Mouse (Mus musculus) embryonic facial prominence, embryonic 10.5 days (tissue): Measurements from ENCODE around the gene Celf1. TPM values are rescaled to one million over a fixed set of nuclear protein-coding genes. Genes with fewer than 3 reads are reported as not detected.
A peak's percentile ranks its signal among the peaks of the same experiment; 100 is the strongest.
"Not testable (repeated sequence)": the region's sequence is repeated elsewhere in the genome, so short reads cannot be mapped to it uniquely, and the experiment has no call there.

Experiments
- DNase-seq: peaks from one replicate; pipeline ENCODE4 v3.0.0-alpha.2; 2017; ENCODE audit warnings: low spot score
- H3K27ac ChIP-seq: fragments of 300-500 bp; sonication (generic); replicated peaks from 2 replicates; pipeline ENCODE4 v1.5.1; 2016; ENCODE audit warnings: mild to moderate bottlenecking
- H3K27me3 ChIP-seq: fragments of 300-500 bp; sonication (generic); replicated peaks from 2 replicates; pipeline ENCODE4 v1.6.1; 2016; ENCODE audit warnings: low read depth, mild to moderate bottlenecking; ENCODE audit not compliant: poor library complexity, severe bottlenecking
- H3K36me3 ChIP-seq: fragments of 300-500 bp; sonication (generic); replicated peaks from 2 replicates; pipeline ENCODE4 v1.6.1; 2016; ENCODE audit warnings: mild to moderate bottlenecking, moderate library complexity
- H3K4me1 ChIP-seq: fragments of 300-500 bp; sonication (generic); 2 replicates; pipeline ENCODE4 v1.6.1; 2016
- H3K4me3 ChIP-seq: fragments of 300-500 bp; sonication (generic); 2 replicates; pipeline ENCODE4 v1.5.1; 2016; ENCODE audit warnings: mild to moderate bottlenecking, moderate library complexity
- H3K9me3 ChIP-seq: fragments of 300-500 bp; sonication (generic); 2 replicates; pipeline ENCODE4 v1.6.1; 2016; ENCODE audit warnings: mild to moderate bottlenecking
- WGBS: fragments of 180-500 bp; shearing (Covaris S2); methylation state at CpG from one replicate; pipeline ENCODE4 v1.1.7; 2016; 5-methylcytosine and 5-hydroxymethylcytosine counted together
- polyA plus RNA-seq: library from polyadenylated mRNA; unstranded; fragments of >200 nt; fragmentation: Nextera tagmentation; extraction: Ambion mirVana; gene quantifications from 2 replicates; pipeline ENCODE4 v1.2.1, GENCODE M21; 2016

Celf1 gene
- polyA plus RNA-seq, 1 experiment from 2014 or later, result 139 TPM

DNA sequence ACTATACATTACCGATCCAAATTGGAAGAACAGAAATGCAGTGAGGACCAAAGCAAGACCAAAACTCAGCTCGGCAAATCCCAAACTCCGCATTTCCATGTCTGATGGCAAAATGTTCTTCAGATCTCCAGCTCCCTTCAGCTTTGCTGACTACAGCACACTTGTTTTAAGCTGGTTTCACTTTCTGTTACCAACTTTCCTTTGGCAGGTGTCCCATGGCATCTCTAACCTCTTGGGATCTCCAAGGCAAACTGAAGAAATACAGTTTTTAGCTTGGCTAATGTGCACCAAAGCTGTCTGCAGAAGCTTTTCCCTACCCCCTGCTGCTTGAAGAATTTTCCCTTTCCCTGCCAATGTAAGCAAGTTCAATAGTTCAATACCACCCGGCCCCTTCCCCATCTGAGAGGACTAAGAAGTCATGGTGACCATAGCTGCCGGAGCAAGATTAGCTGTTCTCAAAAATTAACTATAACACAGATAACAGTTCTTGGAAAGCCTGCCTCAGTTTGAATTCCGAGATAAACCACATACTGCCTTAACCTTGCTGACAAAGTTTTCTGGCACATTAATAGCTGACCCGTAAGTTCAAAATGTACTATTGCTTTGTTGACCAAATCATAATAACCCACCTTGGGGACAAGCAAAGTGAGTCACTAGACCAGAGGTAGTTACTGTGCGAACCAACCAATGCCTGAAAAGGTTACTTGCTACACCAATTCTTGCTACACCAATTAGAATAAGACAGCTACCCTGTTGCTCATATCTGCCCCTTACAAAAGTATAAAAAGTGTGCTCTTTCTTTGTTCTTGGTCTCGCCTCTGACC, 87.4 kb downstream of the Celf1 start:
- Histone ChIP-seq H3K36me3 (peaks cover 5% of the 10 kb centered on the region; the same call in 1 of the 2 replicates), H3K27ac (no peak overlapping the region), H3K4me1 (no peaks in the 10 kb centered on the region), H3K4me3 (no peak overlapping the region), H3K9me3 (no peaks in the 10 kb centered on the region), H3K27me3 (no peaks in the 10 kb centered on the region)
- no peak for DNase-seq
- WGBS, result 90% methylated on average over 9 of the region's 9 CpGs

DNA sequence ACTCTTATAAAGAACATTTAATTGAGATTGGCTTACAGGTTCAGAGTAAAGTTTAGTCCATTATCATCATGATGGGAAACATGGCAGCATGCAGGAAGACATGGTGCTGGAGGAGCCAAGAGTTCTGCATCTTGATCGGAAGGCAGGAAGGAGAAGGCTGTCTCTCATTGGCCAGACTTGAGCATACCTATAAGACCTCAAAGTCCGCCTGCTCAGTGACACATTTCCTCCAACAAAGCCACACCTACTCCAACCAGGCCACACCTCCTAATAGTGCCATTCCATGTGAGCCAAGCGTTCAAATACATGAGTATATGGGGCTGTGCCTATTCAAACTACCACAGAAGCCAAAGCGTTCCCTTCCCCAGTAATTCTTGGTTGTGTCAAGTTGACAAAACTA, 91.0 kb downstream of the Celf1 start:
- H3K9me3 ChIP-seq, result no peaks in the 10 kb centered on the region
- peaks cover 9% of the 10 kb centered on the region for H3K4me1 ChIP-seq
- DNase-seq, result no peak
- no peak overlapping the region for H3K4me3 ChIP-seq
- 87% methylated on average over 4 of the region's 4 CpGs for WGBS
- H3K27me3 ChIP-seq, result no peaks in the 10 kb centered on the region
- H3K27ac ChIP-seq, result no peak overlapping the region
- no peaks in the 10 kb centered on the region for H3K36me3 ChIP-seq

DNA sequence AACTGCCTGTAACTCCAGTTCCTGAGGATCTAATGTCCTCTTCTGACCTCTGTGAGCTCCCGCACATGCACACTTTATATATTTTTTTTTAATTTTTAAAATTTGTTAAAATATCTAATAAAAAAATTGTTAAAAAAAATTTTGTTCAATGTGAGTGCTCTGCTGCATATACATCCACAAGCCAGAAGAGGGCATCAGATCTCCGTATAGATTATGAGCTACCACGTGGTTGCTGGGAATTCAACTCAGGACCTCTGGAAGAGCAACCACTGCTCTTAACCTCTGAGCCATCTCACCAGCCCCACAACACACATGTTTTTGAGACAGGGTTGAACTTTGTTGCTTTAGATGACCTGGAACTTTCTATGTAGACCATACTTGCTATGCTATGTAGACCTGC, 92.8 kb downstream of the Celf1 start:
- H3K36me3 ChIP-seq, result no peaks in the 10 kb centered on the region
- H3K27me3 ChIP-seq, result no peaks in the 10 kb centered on the region
- no peak overlapping the region for H3K27ac ChIP-seq
- peaks cover 9% of the 10 kb centered on the region for H3K4me1 ChIP-seq
- DNase-seq, result no peak
- H3K4me3 ChIP-seq, result no peak overlapping the region
- no peaks in the 10 kb centered on the region for H3K9me3 ChIP-seq
- 13% methylated on average over 3 of the region's 3 CpGs for WGBS

DNA sequence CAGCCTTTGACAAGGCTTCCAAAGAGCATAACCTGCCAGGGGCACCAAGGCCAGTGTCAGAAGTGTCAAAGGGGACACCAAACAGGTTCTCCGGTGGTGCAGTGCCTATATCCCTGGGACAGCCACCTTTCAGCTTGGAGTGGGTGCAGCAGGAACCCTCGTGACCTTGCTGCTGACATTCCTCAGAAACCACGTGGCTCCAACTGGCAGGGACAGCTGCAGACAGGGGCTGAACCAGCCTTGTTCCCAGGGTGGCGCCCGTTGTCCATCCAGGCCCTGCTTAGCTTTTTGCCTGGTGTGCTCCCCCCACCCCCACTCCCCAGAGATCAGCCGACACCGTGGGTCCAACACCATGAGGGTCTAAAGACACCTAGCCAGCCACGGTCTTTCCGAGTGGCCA, 95.2 kb downstream of the Celf1 start, which contains the start of gene Rapsn:
TSS of gene Rapsn (plus strand) at position 236 of the 400 bp plus-strand sequence.
- 69% methylated on average over 9 of the region's 9 CpGs for WGBS
- peak; percentile 19 for DNase-seq
- Histone ChIP-seq H3K4me3 (no peak within 1 kb of the TSS), H3K27ac (peak within 1 kb of the TSS; percentile 48; the same call in 1 of the 2 replicates), H3K27me3 (no peaks in the 10 kb centered on the region), H3K4me1 (peaks cover 9% of the 10 kb centered on the region), H3K9me3 (no peaks in the 10 kb centered on the region), H3K36me3 (no peaks in the 10 kb centered on the region)

DNA sequence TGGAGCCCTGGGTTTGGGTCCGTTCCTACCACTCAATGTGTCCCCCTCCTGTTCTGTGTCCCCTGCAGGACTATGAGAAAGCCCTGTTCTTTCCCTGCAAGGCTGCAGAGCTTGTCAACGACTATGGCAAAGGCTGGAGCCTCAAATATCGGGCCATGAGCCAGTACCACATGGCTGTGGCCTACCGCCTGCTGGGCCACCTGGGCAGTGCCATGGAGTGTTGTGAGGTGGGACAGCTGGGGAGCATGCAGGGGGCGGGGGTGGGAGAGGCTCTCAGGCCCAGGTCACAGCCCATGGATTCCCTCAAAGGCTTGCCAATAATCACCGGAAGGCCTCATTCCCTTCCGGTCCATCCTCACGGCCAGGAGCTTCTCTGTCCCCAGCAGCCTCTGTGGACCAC, 101.6 kb downstream of the Celf1 start:
- DNase-seq, result no peak
- no peaks in the 10 kb centered on the region for H3K9me3 ChIP-seq
- no peak overlapping the region for H3K27ac ChIP-seq
- H3K36me3 ChIP-seq, result no peaks in the 10 kb centered on the region
- peaks cover 16% of the 10 kb centered on the region for H3K4me1 ChIP-seq
- WGBS, result 78% methylated on average over 8 of the region's 8 CpGs
- H3K4me3 ChIP-seq, result no peak overlapping the region
- no peaks in the 10 kb centered on the region for H3K27me3 ChIP-seq

DNA sequence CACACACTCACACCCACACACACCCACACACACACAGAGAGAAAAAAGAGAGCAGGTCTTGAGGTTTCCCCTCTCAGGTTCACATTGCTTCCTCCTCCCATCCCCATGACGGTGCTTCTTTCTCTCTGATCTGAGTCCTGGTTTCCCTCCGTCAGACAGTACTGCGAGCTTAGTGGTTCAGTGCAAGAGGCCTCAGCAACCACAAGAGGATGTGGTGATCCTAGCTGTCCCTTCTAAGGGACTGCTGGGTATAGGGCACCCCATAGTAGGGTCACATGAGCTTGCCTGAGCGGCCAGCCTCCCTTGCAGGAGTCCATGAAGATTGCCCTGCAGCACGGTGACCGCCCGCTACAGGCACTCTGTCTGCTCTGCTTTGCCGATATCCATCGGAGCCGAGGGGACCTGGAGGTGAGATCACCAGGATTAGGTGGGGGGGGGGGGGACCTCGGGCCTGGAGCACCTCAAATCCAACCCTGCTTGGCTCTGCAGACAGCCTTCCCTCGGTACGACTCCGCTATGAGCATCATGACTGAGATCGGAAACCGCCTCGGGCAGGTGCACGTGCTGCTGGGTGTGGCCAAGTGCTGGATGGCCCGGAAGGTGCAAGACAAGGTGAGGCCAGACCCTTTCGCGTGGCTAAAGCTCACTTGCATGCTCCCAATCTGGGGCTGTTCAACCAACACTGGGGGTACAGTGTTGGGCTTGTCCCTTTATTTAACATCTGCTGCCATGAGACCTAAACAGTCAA, 102.6 kb downstream of the Celf1 start:
- H3K36me3 ChIP-seq, result no peaks in the 10 kb centered on the region
- no peak overlapping the region for H3K27ac ChIP-seq
- H3K4me1 ChIP-seq, result peaks cover 16% of the 10 kb centered on the region
- WGBS, result 71% methylated on average over 21 of the region's 21 CpGs
- H3K9me3 ChIP-seq, result no peaks in the 10 kb centered on the region
- H3K4me3 ChIP-seq, result no peak overlapping the region
- H3K27me3 ChIP-seq, result no peaks in the 10 kb centered on the region
- DNase-seq, result no peak

DNA sequence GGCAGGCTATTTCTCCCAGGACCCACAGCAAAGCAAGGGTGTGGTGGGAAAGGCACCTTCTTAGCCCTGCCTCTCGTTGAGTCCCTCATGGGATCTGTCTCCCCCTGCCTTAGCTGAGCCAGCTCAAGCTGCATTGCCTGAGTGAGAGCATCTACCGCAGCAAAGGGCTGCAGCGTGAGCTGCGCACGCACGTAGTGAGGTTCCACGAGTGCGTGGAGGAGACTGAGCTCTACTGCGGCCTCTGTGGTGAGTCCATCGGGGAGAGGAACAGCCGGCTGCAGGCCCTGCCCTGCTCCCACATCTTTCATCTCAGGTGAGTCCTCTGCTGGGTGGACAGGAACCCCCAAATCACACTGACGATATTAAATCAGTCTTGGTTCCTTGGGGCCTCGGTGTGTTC, 104.5 kb downstream of the Celf1 start:
- Histone ChIP-seq H3K9me3 (no peaks in the 10 kb centered on the region), H3K4me1 (peaks cover 16% of the 10 kb centered on the region), H3K27ac (0 out of 2 replicates have a peak overlapping the region, but pooled peaks have one; percentile 49), H3K27me3 (no peaks in the 10 kb centered on the region), H3K4me3 (no peak overlapping the region), H3K36me3 (no peaks in the 10 kb centered on the region)
- WGBS, result 82% methylated on average over 13 of the region's 13 CpGs
- no peak for DNase-seq

DNA sequence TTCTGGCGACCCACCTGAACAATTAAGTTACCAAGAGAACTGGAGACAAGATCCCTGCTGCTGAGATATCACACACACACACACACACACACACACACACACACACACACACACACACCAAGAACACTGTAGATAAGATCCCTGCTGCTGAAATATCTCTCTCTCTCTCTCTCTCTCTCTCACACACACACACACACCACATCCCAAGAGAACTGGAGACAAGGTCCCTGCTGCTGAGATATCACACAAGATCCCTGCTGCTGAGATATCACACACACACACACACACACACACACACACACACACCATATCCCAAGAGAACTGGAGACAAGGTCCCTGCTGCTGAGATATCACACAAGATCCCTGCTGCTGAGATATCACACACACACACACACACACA, 105.6 kb downstream of the Celf1 start:
- not testable (repeated sequence) for H3K9me3 ChIP-seq, H3K4me3 ChIP-seq, H3K27me3 ChIP-seq, H3K27ac ChIP-seq, H3K36me3 ChIP-seq, DNase-seq
- H3K4me1 ChIP-seq, result peaks cover 16% of the 10 kb centered on the region
- 88% methylated on average over 1 of the region's 1 CpGs for WGBS

DNA sequence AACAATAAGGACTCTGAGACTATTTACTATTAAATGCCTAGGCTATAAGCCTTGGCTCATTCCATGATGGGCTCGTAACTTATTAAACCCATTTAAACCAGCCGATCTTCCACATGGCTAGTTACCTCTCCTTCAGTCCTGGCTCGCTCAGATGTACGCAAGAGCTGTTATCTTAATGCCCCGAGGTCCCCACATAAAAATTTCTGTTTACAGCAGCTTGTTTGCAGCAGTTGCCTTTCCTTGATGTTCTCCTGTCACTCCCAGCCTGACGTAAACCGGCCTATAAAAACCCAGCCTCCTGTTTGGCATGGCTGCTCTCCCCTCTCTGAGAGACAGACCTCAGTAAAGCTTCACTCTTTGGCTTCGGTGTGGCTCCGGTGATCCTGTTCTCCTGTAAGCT, 107.2 kb downstream of the Celf1 start:
- peaks cover 10% of the 10 kb centered on the region for H3K36me3 ChIP-seq
- no peaks in the 10 kb centered on the region for H3K9me3 ChIP-seq
- DNase-seq, result no peak
- H3K27me3 ChIP-seq, result no peaks in the 10 kb centered on the region
- 86% methylated on average over 9 of the region's 9 CpGs for WGBS
- no peak overlapping the region for H3K27ac ChIP-seq
- H3K4me3 ChIP-seq, result no peak overlapping the region
- H3K4me1 ChIP-seq, result peaks cover 20% of the 10 kb centered on the region

DNA sequence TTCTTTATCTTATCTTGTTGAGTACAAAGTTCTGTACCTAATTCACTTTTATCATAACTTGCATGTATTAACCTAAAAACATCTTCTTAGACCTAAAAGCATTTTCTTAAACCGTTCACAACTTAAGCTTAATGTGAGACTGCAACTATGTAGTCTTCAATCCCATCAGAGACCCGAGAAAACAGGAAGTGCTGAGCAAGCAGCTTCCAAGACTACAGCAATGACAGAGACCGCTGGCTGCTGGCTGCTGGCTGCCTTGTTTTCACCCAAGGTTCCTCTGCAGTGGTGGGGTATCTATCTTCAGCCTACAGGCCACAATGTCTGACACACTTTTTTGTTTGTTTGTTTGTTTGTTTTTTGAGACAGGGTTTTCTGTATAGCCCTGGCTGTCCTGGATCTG, 111.7 kb downstream of the Celf1 start:
- no peak overlapping the region for H3K4me3 ChIP-seq
- H3K36me3 ChIP-seq, result peaks cover 30% of the 10 kb centered on the region
- H3K27me3 ChIP-seq, result no peaks in the 10 kb centered on the region
- 84% methylated on average over 3 of the region's 3 CpGs for WGBS
- H3K4me1 ChIP-seq, result peaks cover 20% of the 10 kb centered on the region
- no peak overlapping the region for H3K27ac ChIP-seq
- H3K9me3 ChIP-seq, result no peaks in the 10 kb centered on the region
- no peak for DNase-seq

DNA sequence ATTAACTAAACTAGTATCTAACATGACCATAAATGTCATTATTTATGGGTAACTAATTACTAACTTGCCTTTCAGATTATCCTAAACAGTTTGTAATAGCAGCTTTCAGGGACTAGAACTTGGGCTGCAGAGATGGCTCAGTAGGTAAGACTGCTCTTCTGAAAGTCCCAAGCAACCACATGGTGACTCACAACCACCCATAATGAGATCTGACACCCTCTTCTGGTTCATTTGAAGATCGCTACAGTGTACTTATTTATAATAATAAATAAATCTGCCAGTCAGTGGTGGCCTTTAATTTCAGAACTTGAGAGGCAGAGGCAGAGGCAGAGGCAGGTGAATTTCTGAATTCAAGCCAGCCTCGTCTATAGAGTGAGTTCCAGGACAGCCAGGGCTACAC, 112.6 kb downstream of the Celf1 start:
- H3K27ac ChIP-seq, result no peak overlapping the region
- no peak for DNase-seq
- peak overlapping the region; percentile 93 for H3K4me3 ChIP-seq
- 67% methylated on average over 2 of the region's 2 CpGs for WGBS
- no peaks in the 10 kb centered on the region for H3K27me3 ChIP-seq
- peaks cover 20% of the 10 kb centered on the region for H3K4me1 ChIP-seq
- H3K9me3 ChIP-seq, result no peaks in the 10 kb centered on the region
- peaks cover 38% of the 10 kb centered on the region for H3K36me3 ChIP-seq

DNA sequence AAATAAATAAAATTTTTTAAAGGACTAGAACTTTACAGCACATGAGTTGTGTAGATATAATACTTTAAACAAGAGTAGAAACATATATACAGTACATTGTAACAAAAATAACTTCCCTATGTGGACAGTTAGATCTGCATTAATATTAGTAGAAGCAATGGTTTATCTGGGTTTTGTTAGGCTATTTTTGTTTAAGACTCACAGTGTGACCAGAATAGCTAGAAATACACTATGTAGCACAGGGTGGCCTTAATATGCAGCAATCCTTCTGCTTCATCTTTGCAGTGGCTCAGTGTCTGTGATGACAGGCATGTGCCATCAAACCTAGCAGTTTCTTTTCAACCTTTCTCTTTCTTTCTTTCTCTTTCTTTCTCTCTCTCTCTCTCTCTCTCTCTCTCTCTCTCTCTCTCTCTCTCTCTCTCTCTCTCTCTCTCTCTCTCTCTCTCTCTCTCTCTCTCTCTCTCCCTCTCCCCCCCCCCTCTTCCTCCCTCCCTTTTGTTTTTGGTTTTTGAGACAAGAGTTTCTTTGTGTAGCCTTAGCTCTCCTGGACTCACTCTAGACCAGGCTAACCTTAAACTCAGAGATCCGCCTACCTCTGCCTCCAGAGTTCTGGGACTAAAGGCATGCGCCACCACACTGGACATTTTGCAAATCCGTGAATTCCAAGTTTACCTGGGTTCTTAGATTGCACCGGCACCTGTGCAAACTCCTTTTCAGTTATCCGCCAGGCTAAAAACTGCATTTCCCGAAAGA, 113.2 kb downstream of the Celf1 start:
- DNase-seq, result no peak
- WGBS, result under 1% methylated on average over 6 of the region's 6 CpGs
- H3K9me3 ChIP-seq, result no peaks in the 10 kb centered on the region
- peaks cover 44% of the 10 kb centered on the region for H3K36me3 ChIP-seq
- peaks cover 20% of the 10 kb centered on the region for H3K4me1 ChIP-seq
- peak overlapping the region; percentile 95 for H3K27ac ChIP-seq
- no peaks in the 10 kb centered on the region for H3K27me3 ChIP-seq
- peak overlapping the region; percentile 93 for H3K4me3 ChIP-seq
